Mouse (Mus musculus) C2C12 (cell line): ENCODE measurements around the gene Adssl1. TPM values are rescaled to one million over a fixed set of nuclear protein-coding genes. Genes with fewer than 3 reads are reported as not detected.

Experiments
- H3K27me3 ChIP-seq: one replicate; pipeline ENCODE4 v1.6.1; 2011; ENCODE audit not compliant: control insufficient read depth, insufficient read depth, insufficient read length
- H3K36me3 ChIP-seq: one replicate; pipeline ENCODE4 v1.6.1; 2011; ENCODE audit not compliant: control insufficient read depth, insufficient read depth
- H3K4me3 ChIP-seq: one replicate; pipeline ENCODE4 v1.5.1; 2011; ENCODE audit warnings: mild to moderate bottlenecking, control low read depth; ENCODE audit not compliant: poor library complexity, insufficient read depth, severe bottlenecking
- H3K79me2 ChIP-seq: one replicate; pipeline ENCODE4 v1.6.1; 2011; ENCODE audit not compliant: control insufficient read depth, insufficient read depth
- H3K79me3 ChIP-seq: one replicate; pipeline ENCODE4 v1.6.1; 2011; ENCODE audit warnings: low read depth, control low read depth
- H3ac ChIP-seq: one replicate; pipeline ENCODE3; 2011; ENCODE audit warnings: low read depth; ENCODE audit not compliant: control insufficient read depth, insufficient read length
- CEBPB ChIP-seq: IDR thresholded peaks from one replicate; pipeline ENCODE4 v1.6.1; 2011; ENCODE audit warnings: low read depth, mild to moderate bottlenecking, control low read depth, moderate library complexity
- CTCF ChIP-seq: IDR thresholded peaks from one replicate; pipeline ENCODE4 v1.5.1; 2011; ENCODE audit not compliant: control insufficient read depth, insufficient read depth, insufficient read length
- FOSL1 ChIP-seq: IDR thresholded peaks from one replicate; pipeline ENCODE4 v1.8.0; 2011; ENCODE audit warnings: mild to moderate bottlenecking, low read length; ENCODE audit not compliant: poor library complexity, insufficient read depth, severe bottlenecking
- MAX ChIP-seq: IDR thresholded peaks from one replicate; pipeline ENCODE4 v1.6.1; 2011; ENCODE audit warnings: mild to moderate bottlenecking, control low read depth
- MYOD1 ChIP-seq: IDR thresholded peaks from one replicate; pipeline ENCODE4 v1.6.1; 2011; ENCODE audit warnings: low read depth; ENCODE audit not compliant: control insufficient read depth, insufficient read length
- MYOG ChIP-seq: IDR thresholded peaks from one replicate; pipeline ENCODE4 v1.6.1; 2011; ENCODE audit not compliant: control insufficient read depth, insufficient read length; ENCODE audit errors: extremely low read depth
- USF1 ChIP-seq: IDR thresholded peaks from one replicate; pipeline ENCODE4 v1.6.1; 2011; ENCODE audit warnings: low read depth, mild to moderate bottlenecking, control low read depth, moderate library complexity
- polyA plus RNA-seq: library from polyadenylated mRNA; unstranded; fragments of >200 nt; fragmentation: generic; extraction: Trizol; gene quantifications from one replicate; pipeline ENCODE4 v1.2.1, GENCODE M21; 2012; ENCODE audit warnings: missing spikeins

The Adssl1 gene
- polyA plus RNA-seq, 1 experiment, result 10.1 TPM

DNA sequence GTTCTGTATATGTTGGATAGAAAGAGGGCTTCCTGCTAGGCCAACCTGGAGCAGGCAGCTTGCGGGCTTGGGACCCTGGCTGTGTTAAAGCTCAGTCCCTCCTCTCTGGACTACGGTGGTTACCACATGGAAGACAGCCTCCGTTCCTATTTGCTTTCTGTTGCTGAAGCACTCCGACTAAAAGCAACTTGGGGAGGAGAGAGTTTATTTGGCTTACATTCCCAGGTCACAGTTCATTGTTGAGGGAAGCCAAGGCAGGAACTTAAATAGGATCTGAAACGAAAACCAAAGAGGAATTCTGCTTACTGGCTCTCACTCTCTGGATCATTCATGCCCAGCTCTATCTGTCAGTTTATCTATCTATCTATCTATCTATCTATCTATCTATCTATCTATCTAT, 11.0 kb downstream of the Adssl1 start:
- no peaks in the 10 kb centered on the region for H3K79me2 ChIP-seq
- no peak overlapping the region for H3ac ChIP-seq
- no peaks in the 10 kb centered on the region for H3K36me3 ChIP-seq
- H3K27me3 ChIP-seq, result no peaks in the 10 kb centered on the region
- no peaks in the 10 kb centered on the region for H3K79me3 ChIP-seq
- TF ChIP-seq MYOG (no peak), MYOD1 (no peak), CEBPB (no peak), FOSL1 (no peak), CTCF (no peak), USF1 (no peak), MAX (no peak)
- H3K4me3 ChIP-seq, result no peak overlapping the region

DNA sequence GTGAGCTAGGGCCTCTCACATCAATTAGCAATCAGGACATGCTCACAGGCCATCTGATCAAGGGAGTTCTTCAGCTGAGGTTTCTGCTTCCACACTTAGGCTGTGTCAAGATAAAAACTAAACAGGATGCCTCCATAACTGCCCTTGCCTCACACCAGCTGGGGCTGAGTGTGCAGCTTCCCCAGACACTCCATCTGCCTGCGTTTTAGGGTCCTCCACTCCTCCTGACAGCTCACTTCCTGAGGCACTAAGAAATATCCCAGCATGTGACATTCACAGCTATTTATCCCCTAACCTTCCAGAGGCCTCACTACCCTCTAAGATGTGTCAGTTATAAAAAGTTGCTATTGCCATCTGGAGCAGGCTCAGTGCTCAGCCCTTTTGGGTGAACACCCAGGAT, 11.6 kb downstream of the Adssl1 start:
- TF ChIP-seq MYOG, result no peak
- no peak for TF ChIP-seq MAX
- no peak for TF ChIP-seq CEBPB
- TF ChIP-seq FOSL1, result no peak
- no peak for TF ChIP-seq MYOD1
- no peak for TF ChIP-seq USF1
- TF ChIP-seq CTCF, result no peak
- no peaks in the 10 kb centered on the region for H3K79me2 ChIP-seq
- H3K79me3 ChIP-seq, result no peaks in the 10 kb centered on the region
- H3K36me3 ChIP-seq, result no peaks in the 10 kb centered on the region
- no peaks in the 10 kb centered on the region for H3K27me3 ChIP-seq
- no peak overlapping the region for H3K4me3 ChIP-seq
- no peak overlapping the region for H3ac ChIP-seq

DNA sequence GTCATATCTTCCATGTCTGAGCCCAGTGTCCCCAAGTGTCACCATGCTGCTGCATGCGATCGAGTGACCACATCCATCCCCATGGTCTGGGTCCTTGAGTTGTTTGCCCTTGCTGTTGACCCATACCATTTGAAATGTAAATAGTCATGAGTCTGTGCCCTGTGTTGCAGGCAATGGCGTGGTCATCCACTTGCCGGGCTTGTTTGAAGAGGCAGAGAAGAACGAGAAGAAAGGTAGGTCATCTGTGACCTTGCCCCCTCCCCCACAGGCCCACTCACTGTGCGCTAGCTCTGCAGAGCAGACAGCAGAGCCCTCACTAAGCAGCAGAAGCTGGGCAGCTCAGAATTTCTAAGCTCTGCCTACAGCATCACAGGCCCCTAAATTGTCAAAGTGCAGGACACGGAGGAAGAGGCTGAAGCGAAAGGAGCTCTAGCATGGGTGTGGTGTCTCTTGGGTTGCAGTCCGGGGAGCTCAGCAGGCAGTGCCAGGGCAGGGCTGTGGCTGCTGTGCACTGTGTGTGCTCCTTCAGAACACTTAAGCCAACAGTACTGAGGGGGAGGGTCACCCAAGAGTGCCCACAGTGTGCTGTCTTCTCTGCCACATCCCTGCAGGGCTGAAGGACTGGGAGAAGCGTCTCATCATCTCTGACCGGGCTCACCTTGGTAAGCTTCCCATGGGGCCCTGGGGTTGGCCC, 12.4 kb downstream of the Adssl1 start:
- Histone ChIP-seq H3K79me3 (no peaks in the 10 kb centered on the region), H3K79me2 (no peaks in the 10 kb centered on the region), H3ac (no peak overlapping the region), H3K4me3 (no peak overlapping the region), H3K36me3 (no peaks in the 10 kb centered on the region), H3K27me3 (no peaks in the 10 kb centered on the region)
- no peak for TF ChIP-seq CEBPB
- TF ChIP-seq MYOG, result no peak
- TF ChIP-seq USF1, result no peak
- TF ChIP-seq MYOD1, result no peak
- TF ChIP-seq CTCF, result no peak
- no peak for TF ChIP-seq FOSL1

DNA sequence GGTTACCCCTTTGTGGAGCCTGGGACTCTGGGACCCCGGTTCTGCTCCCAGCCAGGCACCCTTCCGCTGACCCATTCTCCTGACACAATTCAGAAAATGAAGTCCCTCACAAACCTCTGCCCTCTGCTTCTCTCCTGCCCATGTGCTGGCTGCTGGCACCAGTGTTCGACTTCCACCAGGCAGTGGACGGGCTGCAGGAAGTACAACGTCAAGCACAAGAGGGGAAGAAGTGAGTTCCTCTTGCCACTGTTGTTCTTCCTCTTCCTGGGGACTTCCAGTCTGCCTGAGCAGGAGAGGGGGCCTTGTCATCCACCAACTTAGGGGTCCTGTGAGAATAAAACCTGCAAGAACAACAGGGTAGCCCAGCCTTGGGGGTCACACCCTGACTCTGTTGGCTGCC, 13.1 kb downstream of the Adssl1 start:
- Histone ChIP-seq H3K27me3 (no peaks in the 10 kb centered on the region), H3K36me3 (no peaks in the 10 kb centered on the region), H3K4me3 (no peak overlapping the region), H3ac (no peak overlapping the region), H3K79me2 (no peaks in the 10 kb centered on the region), H3K79me3 (no peaks in the 10 kb centered on the region)
- TF ChIP-seq MYOG, result no peak
- no peak for TF ChIP-seq CTCF
- no peak for TF ChIP-seq FOSL1
- TF ChIP-seq MAX, result no peak
- no peak for TF ChIP-seq MYOD1
- no peak for TF ChIP-seq CEBPB
- TF ChIP-seq USF1, result no peak

DNA sequence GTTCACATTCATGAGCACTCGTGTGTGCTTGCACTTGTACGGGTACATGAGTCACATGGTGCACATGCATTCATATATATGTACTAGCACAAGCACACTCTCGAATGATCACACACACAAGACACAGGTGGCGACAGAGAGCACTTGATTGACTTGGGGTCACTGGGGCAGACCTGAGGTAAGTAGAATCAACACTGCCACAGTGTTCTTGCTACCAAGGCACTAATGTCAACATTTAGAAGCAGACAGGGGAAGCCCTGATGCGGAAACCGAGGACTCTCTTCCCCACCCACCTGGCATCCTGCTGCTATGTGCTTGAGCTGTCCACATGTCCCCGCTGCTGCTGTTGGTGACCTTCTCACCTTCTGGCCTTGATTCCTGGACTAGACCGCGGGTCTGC, 13.8 kb downstream of the Adssl1 start:
- no peaks in the 10 kb centered on the region for H3K36me3 ChIP-seq
- H3ac ChIP-seq, result no peak overlapping the region
- no peak overlapping the region for H3K4me3 ChIP-seq
- no peak for TF ChIP-seq MAX
- TF ChIP-seq CEBPB, result no peak
- TF ChIP-seq FOSL1, result no peak
- TF ChIP-seq MYOG, result no peak
- no peaks in the 10 kb centered on the region for H3K79me3 ChIP-seq
- H3K27me3 ChIP-seq, result no peaks in the 10 kb centered on the region
- no peaks in the 10 kb centered on the region for H3K79me2 ChIP-seq

DNA sequence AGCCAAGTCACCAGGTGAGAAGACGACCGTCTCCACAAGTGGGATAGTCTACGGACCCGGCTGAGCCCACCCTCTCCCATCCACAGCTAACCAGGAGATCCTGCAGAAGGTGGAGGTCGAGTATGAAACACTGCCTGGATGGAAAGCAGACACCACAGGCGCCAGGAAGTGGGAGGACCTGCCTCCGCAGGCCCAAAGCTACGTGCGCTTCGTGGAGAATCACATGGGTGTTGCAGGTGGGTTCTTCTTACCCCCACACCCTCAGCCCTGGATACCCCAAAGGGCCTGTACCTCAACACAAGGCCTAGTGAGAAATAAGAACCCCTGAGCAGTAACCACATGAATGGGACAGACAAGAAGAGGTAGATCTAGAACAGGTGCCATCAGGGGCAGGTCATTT, 19.7 kb downstream of the Adssl1 start:
- H3K4me3 ChIP-seq, result no peak overlapping the region
- H3ac ChIP-seq, result no peak overlapping the region
- no peaks in the 10 kb centered on the region for H3K36me3 ChIP-seq
- H3K27me3 ChIP-seq, result no peaks in the 10 kb centered on the region
- TF ChIP-seq MYOD1 (no peak), MYOG (no peak), CTCF (no peak), FOSL1 (no peak), USF1 (no peak), CEBPB (no peak), MAX (no peak)
- H3K79me3 ChIP-seq, result no peaks in the 10 kb centered on the region
- no peaks in the 10 kb centered on the region for H3K79me2 ChIP-seq

DNA sequence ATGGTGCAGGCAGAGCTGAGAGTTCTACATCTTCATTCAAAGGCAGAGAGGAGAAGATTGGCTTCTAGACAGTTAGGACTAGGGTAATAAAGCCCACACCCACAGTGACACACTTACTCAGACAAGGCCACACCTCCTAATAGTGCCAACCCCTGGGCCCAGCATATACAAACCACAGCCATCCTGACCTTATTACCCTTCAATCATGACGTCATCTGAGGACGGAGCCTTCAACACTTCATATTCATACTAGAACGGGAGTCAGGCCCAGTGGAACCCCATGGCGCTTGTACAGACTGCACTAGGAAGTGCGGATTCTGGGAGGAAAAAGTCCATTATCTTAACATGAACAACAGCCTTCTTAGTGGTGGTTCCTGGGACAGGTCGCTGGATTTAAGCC, 23.3 kb downstream of the Adssl1 start:
- Histone ChIP-seq H3K4me3 (no peak overlapping the region), H3K36me3 (peaks cover 11% of the 10 kb centered on the region), H3K27me3 (no peaks in the 10 kb centered on the region), H3ac (no peak overlapping the region), H3K79me3 (peaks cover 26% of the 10 kb centered on the region), H3K79me2 (peaks cover 34% of the 10 kb centered on the region)
- TF ChIP-seq FOSL1 (no peak), MAX (no peak), USF1 (no peak), MYOD1 (no peak), CEBPB (no peak), MYOG (no peak), CTCF (no peak)
